Mouse (Mus musculus): ENCODE measurements at regions not wholly inside any gene's neighbourhood (a gene's known extent, or its start where the extent isn't known, plus 50 kb on each side); places are given as distances from the start of the nearest gene placed in this dataset.

DNA sequence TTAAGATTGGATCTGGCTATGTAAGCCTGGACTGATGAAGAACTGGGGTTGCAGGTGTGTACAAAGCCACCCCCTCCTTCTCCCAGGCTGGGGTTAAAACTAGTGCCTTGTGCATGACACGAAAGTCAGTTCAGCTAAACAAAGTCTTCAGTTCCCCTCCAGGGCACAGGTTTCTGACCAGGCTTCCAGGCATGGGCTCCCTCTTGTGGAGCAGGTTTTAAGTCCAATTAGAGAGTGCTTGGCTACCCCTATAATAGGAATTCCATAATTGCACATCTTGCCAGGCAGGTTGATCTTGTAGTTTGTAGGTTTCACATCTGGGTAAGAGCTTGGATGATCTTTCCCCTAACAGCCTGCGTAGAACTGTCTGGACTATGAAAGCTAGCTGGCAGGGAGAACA, 285.2 kb upstream of the Npvf start:
- no peak for TF ChIP-seq CTCF (IDR thresholded peaks at IDR 0.05; ENCODE audit: extremely low read depth, insufficient read depth, insufficient read length, insufficient replicate concordance)
- TF ChIP-seq POLR2A (IDR thresholded peaks at IDR 0.05; ENCODE audit: low read depth, low read length) = no peak
